Mouse (Mus musculus) kidney, adult 11 months (tissue): ENCODE data around the gene Aida.
A peak's percentile ranks its signal among the peaks of the same experiment; 100 is the strongest.
"Not testable (repeated sequence)": the region's sequence is repeated elsewhere in the genome, so short reads cannot be mapped to it uniquely, and the experiment has no call there.

Source experiments
- DNase-seq: peaks from one replicate; pipeline ENCODE4 v3.0.0; 2022

The Aida gene

GRCm38 (mm10) chr1:183322496-183322895, 26.1 kb downstream of the Aida start:
- DNase-seq, result not testable (repeated sequence)

- DNase-seq, result no peak
These were observed 27.5 kb downstream of the Aida start for GRCm38 (mm10) chr1:183323923-183324322.

GRCm38 (mm10) chr1:183324433-183324832, 28.0 kb downstream of the Aida start:
- no peak for DNase-seq

GRCm38 (mm10) chr1:183327171-183327570, 30.8 kb downstream of the Aida start:
- DNase-seq, result no peak

- DNase-seq, result not testable (repeated sequence)
These were observed 46.5 kb downstream of the Aida start for GRCm38 (mm10) chr1:183342902-183343301.

GRCm38 (mm10) chr1:183344886-183345816, 48.8 kb downstream of the Aida start:
- peak; percentile 81 for DNase-seq

GRCm38 (mm10) chr1:183345817-183346195, 49.4 kb downstream of the Aida start:
- DNase-seq, result no peak

GRCm38 (mm10) chr1:183349840-183350239, 53.5 kb downstream of the Aida start:
- DNase-seq, result peak; percentile 37

GRCm38 (mm10) chr1:183358901-183359300, 62.5 kb downstream of the Aida start:
- DNase-seq, result no peak

GRCm38 (mm10) chr1:183362301-183362700, 65.9 kb downstream of the Aida start:
- no peak for DNase-seq

- no peak for DNase-seq
These were observed 66.6 kb downstream of the Aida start for GRCm38 (mm10) chr1:183362729-183363576.

GRCm38 (mm10) chr1:183363577-183363867, 67.1 kb downstream of the Aida start:
- DNase-seq, result no peak

GRCm38 (mm10) chr1:183366361-183366760, 70.0 kb downstream of the Aida start:
- DNase-seq, result no peak

- peak; percentile 17 for DNase-seq
These were observed 72.4 kb downstream of the Aida start for GRCm38 (mm10) chr1:183368601-183369400.

- peak; percentile 94 for DNase-seq
These were observed 73.1 kb downstream of the Aida start, which contains the start of gene Mia3 for GRCm38 (mm10) chr1:183369427-183370014. Mia3 (minus strand) TSS chr1:183369553.

GRCm38 (mm10) chr1:183374728-183375127, 78.3 kb downstream of the Aida start:
- no peak for DNase-seq
